Mouse (Mus musculus) MEL (cell line): ENCODE results near the gene Ralgapb. TPM values are rescaled to one million over a fixed set of nuclear protein-coding genes. Genes with fewer than 3 reads are reported as not detected.
A peak's percentile ranks its signal among the peaks of the same experiment; 100 is the strongest.

Source experiments
- DNase-seq: peaks from one replicate; pipeline ENCODE4 v3.0.0; 2011; ENCODE audit warnings: low read depth, low spot score
- H3K27ac ChIP-seq: 2 replicates; pipeline ENCODE4 v1.5.1; 2012; ENCODE audit warnings: low read depth, mild to moderate bottlenecking, control low read depth, low read length, moderate library complexity; ENCODE audit not compliant: control insufficient read depth
- H3K27me3 ChIP-seq, 2 experiments: fragments of 150-350 bp in 1 of 2; sonication (generic) in 1 of 2; 2 replicates each; pipeline ENCODE4 v1.6.1; 2012; ENCODE audit warnings: low read length in 2 of 2, mild to moderate bottlenecking in 2 of 2, improper control_type of control experiment in 1 of 2, moderate library complexity in 1 of 2; ENCODE audit not compliant: insufficient read depth in 2 of 2, control insufficient read depth in 1 of 2
- H3K36me3 ChIP-seq, 2 experiments: 2 replicates each; pipeline ENCODE4 v1.6.1; 2012 to 2014; ENCODE audit warnings: low read length in 2 of 2, improper control_type of control experiment in 1 of 2, inconsistent platforms in 1 of 2, mild to moderate bottlenecking in 1 of 2; ENCODE audit not compliant: insufficient read depth in 2 of 2, control insufficient read depth in 1 of 2
- H3K4me1 ChIP-seq, 2 experiments: fragments of 150-350 bp in 1 of 2; sonication (generic) in 1 of 2; 2 replicates each; pipeline ENCODE4 v1.6.1; 2012; ENCODE audit warnings: low read length in 2 of 2, improper control_type of control experiment in 1 of 2, mild to moderate bottlenecking in 1 of 2; ENCODE audit not compliant: insufficient read depth in 2 of 2, control insufficient read depth in 1 of 2
- H3K4me3 ChIP-seq, 2 experiments: fragments of 150-350 bp in 1 of 2; sonication (generic) in 1 of 2; 2 replicates each; pipeline ENCODE4 v1.5.1; 2012; ENCODE audit warnings: low read depth in 2 of 2, low read length in 2 of 2, mild to moderate bottlenecking in 2 of 2, moderate library complexity in 2 of 2, control low read depth in 1 of 2, improper control_type of control experiment in 1 of 2; ENCODE audit not compliant: control insufficient read depth in 1 of 2, insufficient read depth in 1 of 2
- H3K79me2 ChIP-seq: 2 replicates; pipeline ENCODE4 v1.6.1; 2012; ENCODE audit warnings: mild to moderate bottlenecking, low read length, moderate library complexity; ENCODE audit not compliant: control insufficient read depth, poor library complexity, insufficient read depth
- H3K9ac ChIP-seq: 2 replicates; pipeline ENCODE4 v1.6.1; 2012; ENCODE audit warnings: low read depth, mild to moderate bottlenecking, control low read depth, low read length, moderate library complexity; ENCODE audit not compliant: control insufficient read depth, poor library complexity, severe bottlenecking
- H3K9me3 ChIP-seq: fragments of 150-350 bp; sonication (generic); replicated peaks from 2 replicates; pipeline ENCODE4 v1.6.1; 2012; ENCODE audit warnings: mild to moderate bottlenecking, low read length, improper control_type of control experiment, moderate library complexity; ENCODE audit not compliant: insufficient read depth
- CHD1 ChIP-seq: IDR thresholded peaks from 2 replicates; pipeline ENCODE4 v1.6.1; 2012; ENCODE audit warnings: low read depth, mild to moderate bottlenecking, inconsistent platforms, low read length, improper control_type of control experiment
- CHD2 ChIP-seq: IDR thresholded peaks from 2 replicates; pipeline ENCODE4 v1.6.1; 2011; ENCODE audit warnings: low read length, improper control_type of control experiment
- CTCF ChIP-seq, 3 experiments: IDR thresholded peaks in 2 of 3; conservative IDR thresholded peaks in 1 of 3; 2 replicates each; pipeline ENCODE4 v1.5.1; 2011 to 2012; ENCODE audit warnings: low read length in 3 of 3, low read depth in 2 of 3, mild to moderate bottlenecking in 2 of 3, improper control_type of control experiment in 1 of 3, inconsistent platforms in 1 of 3, mixed read lengths in 1 of 3, moderate library complexity in 1 of 3; ENCODE audit not compliant: control insufficient read depth in 1 of 3, insufficient read depth in 1 of 3, poor library complexity in 1 of 3, severe bottlenecking in 1 of 3
- E2F4 ChIP-seq: IDR thresholded peaks from 2 replicates; pipeline ENCODE4 v1.6.1; 2011; ENCODE audit warnings: low read depth, low read length, improper control_type of control experiment, borderline replicate concordance
- ELF1 ChIP-seq: IDR thresholded peaks from 2 replicates; pipeline ENCODE4 v1.6.1; 2014; ENCODE audit warnings: low read depth, mild to moderate bottlenecking, inconsistent platforms, low read length, improper control_type of control experiment, moderate library complexity
- EP300 ChIP-seq, 2 experiments: IDR thresholded peaks; 2 replicates each; pipeline ENCODE4 v1.6.1; 2011; ENCODE audit warnings: improper control_type of control experiment in 2 of 2, low read length in 2 of 2, low read depth in 1 of 2, mild to moderate bottlenecking in 1 of 2
- ETS1 ChIP-seq: IDR thresholded peaks from 2 replicates; pipeline ENCODE4 v1.6.1; 2012; ENCODE audit warnings: low read depth, mild to moderate bottlenecking, inconsistent platforms, low read length, improper control_type of control experiment, moderate library complexity
- GATA1 ChIP-seq: IDR thresholded peaks from 2 replicates; pipeline ENCODE4 v1.6.1; 2011; ENCODE audit warnings: low read depth, low read length, improper control_type of control experiment
- HCFC1 ChIP-seq: IDR thresholded peaks from 2 replicates; pipeline ENCODE4 v1.6.1; 2012; ENCODE audit warnings: low read depth, mild to moderate bottlenecking, inconsistent platforms, low read length, improper control_type of control experiment, moderate library complexity
- JUND ChIP-seq: IDR thresholded peaks from 2 replicates; pipeline ENCODE4 v1.6.1; 2011; ENCODE audit warnings: low read depth, mild to moderate bottlenecking, improper control_type of control experiment, low read length
- KAT2A ChIP-seq: conservative IDR thresholded peaks from 2 replicates; pipeline ENCODE4 v1.6.1; 2012; ENCODE audit warnings: low read depth, low read length, improper control_type of control experiment, inconsistent platforms
- MAFK ChIP-seq: IDR thresholded peaks from 2 replicates; pipeline ENCODE4 v1.6.1; 2011; ENCODE audit warnings: low read depth, mild to moderate bottlenecking, low read length, improper control_type of control experiment, borderline replicate concordance
- MAX ChIP-seq: IDR thresholded peaks from 2 replicates; pipeline ENCODE4 v1.6.1; 2011; ENCODE audit warnings: low read length, improper control_type of control experiment
- MAZ ChIP-seq: IDR thresholded peaks from 2 replicates; pipeline ENCODE4 v1.6.1; 2012; ENCODE audit warnings: low read depth, mild to moderate bottlenecking, inconsistent platforms, low read length, improper control_type of control experiment
- MEF2A ChIP-seq: IDR thresholded peaks from 2 replicates; pipeline ENCODE4 v1.6.1; 2014; ENCODE audit warnings: low read depth, mild to moderate bottlenecking, inconsistent platforms, low read length, improper control_type of control experiment; ENCODE audit not compliant: poor library complexity, insufficient replicate concordance, severe bottlenecking; ENCODE audit errors: extremely low read depth
- MXI1 ChIP-seq: IDR thresholded peaks from 2 replicates; pipeline ENCODE4 v1.6.1; 2011; ENCODE audit warnings: mild to moderate bottlenecking, low read depth, low read length, improper control_type of control experiment
- MYB ChIP-seq: IDR thresholded peaks from 2 replicates; pipeline ENCODE4 v1.6.1; 2011; ENCODE audit warnings: mild to moderate bottlenecking, low read depth, low read length, improper control_type of control experiment
- MYC ChIP-seq: IDR thresholded peaks from 2 replicates; pipeline ENCODE4 v1.6.1; 2011; ENCODE audit warnings: low read depth, mild to moderate bottlenecking, low read length, improper control_type of control experiment, moderate library complexity
- NELFE ChIP-seq: IDR thresholded peaks from 2 replicates; pipeline ENCODE4 v1.6.1; 2011; ENCODE audit warnings: low read depth, low read length, improper control_type of control experiment
- NRF1 ChIP-seq: IDR thresholded peaks from 2 replicates; pipeline ENCODE4 v1.6.1; 2014; ENCODE audit warnings: low read depth, mild to moderate bottlenecking, inconsistent platforms, low read length, improper control_type of control experiment, moderate library complexity; ENCODE audit not compliant: poor library complexity, insufficient read depth, severe bottlenecking
- POLR2A ChIP-seq, 2 experiments: IDR thresholded peaks; 2 replicates each; pipeline ENCODE4 v1.6.1; 2011 to 2012; ENCODE audit warnings: low read length in 2 of 2, mild to moderate bottlenecking in 2 of 2, control low read depth in 1 of 2, improper control_type of control experiment in 1 of 2, low read depth in 1 of 2, moderate library complexity in 1 of 2; ENCODE audit not compliant: control insufficient read depth in 1 of 2, insufficient read depth in 1 of 2, poor library complexity in 1 of 2
- POLR2AphosphoS2 ChIP-seq: IDR thresholded peaks from 2 replicates; pipeline ENCODE4 v1.6.1; 2011; ENCODE audit warnings: low read length, improper control_type of control experiment
- POLR2AphosphoS5 ChIP-seq: IDR thresholded peaks from 2 replicates; pipeline ENCODE4 v1.6.1; 2012; ENCODE audit warnings: low read depth, borderline replicate concordance, mild to moderate bottlenecking, inconsistent platforms, low read length, moderate library complexity, mixed read lengths
- RAD21 ChIP-seq: IDR thresholded peaks from 2 replicates; pipeline ENCODE4 v1.6.1; 2011; ENCODE audit warnings: mild to moderate bottlenecking, low read depth, low read length, improper control_type of control experiment
- RCOR1 ChIP-seq: IDR thresholded peaks from 2 replicates; pipeline ENCODE4 v1.6.1; 2012; ENCODE audit warnings: low read depth, mild to moderate bottlenecking, inconsistent platforms, low read length, improper control_type of control experiment
- SIN3A ChIP-seq: IDR thresholded peaks from 2 replicates; pipeline ENCODE4 v1.6.1; 2012; ENCODE audit warnings: low read length, improper control_type of control experiment, inconsistent platforms
- SMC3 ChIP-seq: IDR thresholded peaks from 2 replicates; pipeline ENCODE4 v1.6.1; 2011; ENCODE audit warnings: low read depth, low read length, improper control_type of control experiment
- TAL1 ChIP-seq: IDR thresholded peaks from 2 replicates; pipeline ENCODE4 v1.6.1; 2012; ENCODE audit warnings: mild to moderate bottlenecking, inconsistent platforms, low read length, moderate library complexity, mixed read lengths
- TBP ChIP-seq: IDR thresholded peaks from 2 replicates; pipeline ENCODE4 v1.8.0; 2011; ENCODE audit warnings: low read depth, low read length, improper control_type of control experiment
- TCF12 ChIP-seq: IDR thresholded peaks from 2 replicates; pipeline ENCODE4 v1.6.1; 2014; ENCODE audit warnings: low read depth, mild to moderate bottlenecking, inconsistent platforms, low read length, improper control_type of control experiment, moderate library complexity
- UBTF ChIP-seq: IDR thresholded peaks from 2 replicates; pipeline ENCODE4 v1.6.1; 2012; ENCODE audit warnings: low read depth, mild to moderate bottlenecking, inconsistent platforms, low read length, improper control_type of control experiment, moderate library complexity, borderline replicate concordance; ENCODE audit not compliant: insufficient read depth
- USF2 ChIP-seq, 2 experiments: IDR thresholded peaks; 2 replicates each; pipeline ENCODE4 v1.6.1; 2011 to 2012; ENCODE audit warnings: improper control_type of control experiment in 2 of 2, low read length in 2 of 2, borderline replicate concordance in 1 of 2, inconsistent platforms in 1 of 2, low read depth in 1 of 2, mild to moderate bottlenecking in 1 of 2; ENCODE audit not compliant: insufficient read depth in 1 of 2
- ZKSCAN1 ChIP-seq: IDR thresholded peaks from 2 replicates; pipeline ENCODE4 v1.6.1; 2012; ENCODE audit warnings: low read depth, mild to moderate bottlenecking, inconsistent platforms, low read length, improper control_type of control experiment, moderate library complexity
- ZMIZ1 ChIP-seq: IDR thresholded peaks from 2 replicates; pipeline ENCODE4 v1.6.1; 2012; ENCODE audit warnings: low read depth, mild to moderate bottlenecking, inconsistent platforms, low read length, improper control_type of control experiment, moderate library complexity
- ZNF384 ChIP-seq: IDR thresholded peaks from 2 replicates; pipeline ENCODE4 v1.6.1; 2012; ENCODE audit warnings: low read depth, mild to moderate bottlenecking, inconsistent platforms, low read length, improper control_type of control experiment
- polyA plus RNA-seq, 2 experiments: library from polyadenylated mRNA; stranded (reverse) in 1 of 2; unstranded in 1 of 2; fragments of >175 nt in 1 of 2; fragments of >200 nt in 1 of 2; gene quantifications; 2 replicates each; pipeline versions ENCODE4 v1.2.1 to v1.2.4; 2012; ENCODE audit warnings: low replicate concordance in 2 of 2, low read depth in 1 of 2; ENCODE audit not compliant: insufficient read length in 2 of 2, insufficient read depth in 1 of 2, missing spikeins in 1 of 2
- total RNA-seq: library from RNA; depleted of rRNA; stranded (reverse); fragments of 300-350 nt; gene quantifications from 2 replicates; pipeline ENCODE4 v1.2.3, GENCODE M21; 2012

Gene Ralgapb
- total and polyA plus RNA-seq, 3 experiments, result 15.0 to 122 (median 20.7) TPM

GRCm38 (mm10) chr2:158360873-158361677 lies 48.6 kb upstream of the Ralgapb start:
- peaks cover 19 to 23% of the 10 kb centered on the region in 2 experiments for H3K36me3 ChIP-seq
- no peaks in the 10 kb centered on the region for H3K27me3 ChIP-seq
- peak overlapping the region; percentile 82 for H3K27ac ChIP-seq
- H3K4me3 ChIP-seq, result peak overlapping the region; percentile 80 to 86
- peak overlapping the region; percentile 97 for H3K9ac ChIP-seq
- no peaks in the 10 kb centered on the region for H3K9me3 ChIP-seq
- peaks cover 36% of the 10 kb centered on the region for H3K79me2 ChIP-seq
- peaks cover 0 to 20% of the 10 kb centered on the region in 2 experiments; a peak in 3 of 4 replicates for H3K4me1 ChIP-seq
- DNase-seq, result peak; percentile 95
- TF ChIP-seq MXI1, result peak; percentile 96
- TF ChIP-seq NRF1, result 0 out of 2 replicates have a peak, but pooled peaks have one; percentile 19
- TF ChIP-seq MAX, result peak; percentile 99
- TF ChIP-seq UBTF, result no peak
- TF ChIP-seq EP300 (IDR thresholded peaks at IDR 0.05; ENCODE audit: low read depth in 1 of 2, low read length in 2 of 2), result no peak
- TF ChIP-seq SMC3, result no peak
- peak; percentile 95 for TF ChIP-seq TBP
- no peak for TF ChIP-seq TAL1
- TF ChIP-seq POLR2A (IDR thresholded peaks at IDR 0.05; ENCODE audit: control insufficient read depth in 1 of 2, insufficient read depth in 1 of 2, low read depth in 1 of 2, low read length in 2 of 2, poor library complexity in 1 of 2), result peak; percentile 56 to 93
- TF ChIP-seq GATA1, result 0 out of 2 replicates have a peak, but pooled peaks have one; percentile 2
- TF ChIP-seq POLR2AphosphoS5, result 0 out of 2 replicates have a peak, but pooled peaks have one; percentile 42
- TF ChIP-seq CHD1, result peak; percentile 19; the same call in 1 of the 2 replicates
- peak; percentile 96 for TF ChIP-seq NELFE
- TF ChIP-seq MYC, result peak; percentile 100
- no peak for TF ChIP-seq MAZ
- TF ChIP-seq POLR2AphosphoS2, result peak; percentile 95
- TF ChIP-seq ZNF384, result peak; percentile 94
- no peak for TF ChIP-seq ETS1
- no peak for TF ChIP-seq USF2 (IDR thresholded peaks at IDR 0.05; ENCODE audit: borderline replicate concordance in 1 of 2, insufficient read depth in 1 of 2, low read depth in 1 of 2, low read length in 2 of 2)
- TF ChIP-seq SIN3A, result peak; percentile 86
- TF ChIP-seq MEF2A, result no peak
- TF ChIP-seq MAFK, result no peak
- no peak for TF ChIP-seq MYB
- peak; percentile 65; the same call in 1 of the 2 replicates for TF ChIP-seq KAT2A
- TF ChIP-seq RCOR1, result no peak
- peak; percentile 76 for TF ChIP-seq ELF1
- no peak for TF ChIP-seq E2F4
- TF ChIP-seq JUND, result no peak
- TF ChIP-seq ZMIZ1, result peak; percentile 29; the same call in 1 of the 2 replicates
- no peak for TF ChIP-seq CHD2
- TF ChIP-seq ZKSCAN1, result no peak
- peak; percentile 44 to 84 (median 75); a peak in 5 of 6 replicates for TF ChIP-seq CTCF (IDR thresholded peaks at IDR 0.05 in 2 of 3, conservative IDR thresholded peaks at IDR 0.05 in 1 of 3; ENCODE audit: control insufficient read depth in 1 of 3, insufficient read depth in 1 of 3, low read depth in 2 of 3, low read length in 3 of 3, poor library complexity in 1 of 3, severe bottlenecking in 1 of 3)
- peak; percentile 91 for TF ChIP-seq HCFC1
- peak; percentile 64 for TF ChIP-seq TCF12
- no peak for TF ChIP-seq RAD21
